Mouse (Mus musculus) lung, adult 2 months (tissue): ENCODE results near the gene Pbld2.

ENCODE experiments used
- CTCF ChIP-seq: fragments of 200-500 bp; IDR thresholded peaks from 2 replicates; pipeline ENCODE4 v1.5.1; 2011; ENCODE audit warnings: mild to moderate bottlenecking, low read length, control low read depth; ENCODE audit not compliant: insufficient read depth
- POLR2A ChIP-seq: fragments of 200-500 bp; IDR thresholded peaks from 2 replicates; pipeline ENCODE4 v1.6.1; 2011; ENCODE audit warnings: low read depth, mild to moderate bottlenecking, control low read depth, low read length, borderline replicate concordance; ENCODE audit errors: extremely low read depth

- TF ChIP-seq CTCF (no peak), POLR2A (no peak)
These were observed 9.9 kb upstream of the Pbld2 start for GRCm38 (mm10) chr10:63014168-63014567.
